Mouse (Mus musculus) gastrocnemius, adult 18-20 months (tissue): Measurements from ENCODE around the gene Ntng1. TPM values are rescaled to one million over a fixed set of nuclear protein-coding genes. Genes with fewer than 3 reads are reported as not detected.

Experiments
- DNase-seq: peaks from one replicate; pipeline ENCODE4 v3.0.0; 2021; ENCODE audit warnings: low spot score
- total RNA-seq, 2 experiments: library from RNA; stranded (reverse); gene quantifications; 2 replicates each; pipeline ENCODE4 v1.2.3; 2021

Ntng1 gene
- total RNA-seq, 2 experiments from 2014 or later, result 0.41 to 2.0 TPM

DNA sequence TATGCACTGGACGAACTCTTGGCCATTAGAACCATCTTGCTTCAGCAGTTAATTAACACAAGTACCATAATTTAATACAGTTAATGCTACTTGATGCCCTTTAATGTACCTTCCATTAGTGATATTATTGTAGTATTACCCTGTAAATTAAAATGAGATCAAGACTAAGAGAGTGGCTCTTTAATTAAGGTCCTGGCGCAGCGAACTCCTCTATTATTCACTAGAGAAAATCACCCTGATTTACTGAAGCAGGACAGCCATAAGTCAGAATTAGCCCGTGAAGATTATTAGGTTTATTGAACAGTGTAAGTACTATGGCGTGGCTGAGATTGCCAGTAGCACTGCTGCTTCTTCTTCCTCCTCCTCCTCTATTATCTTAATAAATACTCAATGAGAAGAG is 212.8 kb downstream of the Ntng1 start:
- DNase-seq, result no peak

DNA sequence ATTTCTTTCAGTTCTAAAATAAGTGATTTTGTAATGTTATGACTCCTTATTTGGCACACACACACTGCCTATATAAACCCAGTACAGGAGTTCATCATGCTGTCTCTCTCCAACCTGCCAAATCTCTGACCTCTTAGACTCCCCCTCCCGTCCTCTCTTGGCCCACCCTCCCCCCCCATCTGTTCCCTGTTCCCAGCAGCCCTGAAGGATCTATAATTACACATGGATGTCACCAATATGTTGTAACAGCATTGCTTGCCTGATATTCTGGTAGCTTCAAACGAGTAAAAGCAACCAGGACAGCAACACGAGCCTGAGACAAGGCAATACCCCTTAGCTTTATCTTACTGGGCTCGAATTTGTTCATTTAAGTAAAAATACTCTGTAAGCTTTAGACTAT is 220.0 kb downstream of the Ntng1 start:
- DNase-seq, result peak; percentile 17

DNA sequence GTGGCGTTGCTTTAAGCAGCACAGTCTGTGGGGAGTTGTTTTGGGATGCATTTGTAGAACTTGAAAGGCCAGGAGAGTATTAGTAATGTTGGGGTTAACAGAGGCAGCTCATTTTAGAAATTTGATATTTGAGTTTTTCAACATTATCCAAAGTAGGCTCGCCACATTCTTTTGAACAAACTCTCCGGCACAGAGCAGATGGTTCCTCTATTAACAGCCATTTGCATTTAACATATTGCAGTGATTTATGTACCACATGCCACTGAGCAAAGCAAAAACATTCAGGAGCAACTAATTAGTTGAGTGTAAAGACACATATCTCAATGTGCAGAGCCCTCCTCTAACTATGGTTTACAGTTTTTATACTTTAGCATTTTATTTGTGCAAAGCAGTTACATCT is 224.8 kb downstream of the Ntng1 start:
- no peak for DNase-seq

DNA sequence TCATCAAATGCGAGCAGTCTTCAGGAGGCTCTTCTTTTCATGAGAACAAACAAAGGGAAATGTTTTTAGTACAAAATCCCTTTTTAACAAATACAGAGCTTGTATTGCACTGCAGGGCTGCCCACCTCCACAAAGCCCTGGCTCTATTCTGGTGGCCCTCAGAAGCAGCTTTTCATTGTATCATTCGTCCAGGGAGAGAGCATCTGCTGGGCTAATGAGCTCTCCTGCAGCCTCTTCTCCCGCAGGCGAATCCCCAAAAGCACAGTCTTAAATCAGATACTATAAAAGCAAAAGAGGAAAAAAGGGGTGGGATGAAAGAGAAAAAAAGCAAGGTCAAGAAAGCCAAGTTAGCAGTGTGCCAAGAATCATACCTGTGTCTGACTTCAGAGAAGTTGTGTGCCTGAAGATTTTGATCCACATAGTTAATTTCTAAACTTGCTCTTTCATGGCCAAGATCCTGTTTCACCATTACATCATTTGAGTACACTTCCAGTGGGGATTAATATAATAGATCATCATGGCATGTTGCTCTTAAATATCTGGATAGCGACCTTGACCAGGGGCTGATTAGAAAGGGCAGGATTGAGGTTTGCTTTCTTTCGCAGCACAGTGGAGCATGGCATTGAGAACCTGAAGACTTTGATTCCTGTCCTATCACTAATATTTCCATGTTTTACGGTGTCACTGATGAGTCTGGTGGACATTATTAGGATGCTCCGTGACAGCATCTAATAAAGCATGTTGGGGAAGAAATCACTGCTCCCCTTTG is 225.7 kb downstream of the Ntng1 start:
- no peak for DNase-seq

DNA sequence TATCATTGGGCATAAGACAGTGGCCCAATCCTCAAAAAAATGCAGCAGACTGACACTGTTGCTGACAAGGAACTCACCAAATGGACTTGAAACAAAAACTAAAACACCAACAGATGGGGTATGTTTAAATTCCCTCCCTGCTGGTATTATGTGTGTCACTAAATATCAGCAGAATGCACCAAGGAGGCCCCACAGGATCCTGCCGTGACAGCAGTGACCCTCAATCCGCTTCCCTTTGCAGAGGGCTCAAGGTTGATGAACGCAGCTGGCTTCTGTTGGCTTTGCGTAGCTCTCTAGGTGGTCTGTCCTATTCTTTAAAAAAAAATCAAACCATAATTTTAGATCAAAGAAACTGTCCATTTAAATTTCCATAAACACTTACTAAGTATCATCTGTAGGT is 226.7 kb downstream of the Ntng1 start:
- no peak for DNase-seq

DNA sequence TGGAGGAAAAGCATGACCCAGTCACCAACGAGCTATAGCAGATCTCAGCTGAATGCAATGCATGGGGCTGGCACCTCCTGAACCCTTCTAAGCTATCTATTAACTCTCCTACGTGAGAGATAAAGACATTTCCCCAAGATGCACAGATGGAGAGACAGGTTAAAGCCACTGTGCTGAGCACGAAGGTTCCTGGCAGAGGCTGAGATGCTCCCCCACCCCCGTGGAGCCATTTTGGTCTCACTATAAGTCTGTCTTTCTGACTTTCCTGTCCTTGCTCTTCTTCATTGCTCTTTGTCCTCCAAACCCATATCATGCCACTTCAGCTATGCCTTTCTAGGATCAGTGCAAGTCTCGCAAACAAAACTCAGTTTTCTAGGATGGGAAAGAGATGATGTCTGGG is 229.6 kb downstream of the Ntng1 start:
- DNase-seq, result no peak

DNA sequence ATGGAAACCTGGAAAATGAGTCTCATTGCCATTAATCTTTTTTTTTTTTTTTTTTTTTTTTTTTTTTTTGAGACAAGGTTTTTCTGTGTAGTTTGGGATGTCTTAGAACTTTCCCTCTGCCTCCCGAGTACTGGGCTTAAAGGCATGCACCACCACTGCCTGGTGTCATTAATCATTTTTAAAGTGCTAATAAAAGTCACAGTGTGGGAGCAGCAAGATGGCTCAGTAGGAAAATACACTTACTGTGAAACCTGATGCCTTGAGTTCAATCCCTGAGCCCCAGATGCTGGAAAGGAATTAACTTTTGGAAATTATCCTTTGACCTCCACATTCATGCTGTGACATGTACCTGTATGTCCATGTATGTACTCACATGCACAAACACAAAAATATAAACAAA is 253.2 kb downstream of the Ntng1 start:
- no peak for DNase-seq

DNA sequence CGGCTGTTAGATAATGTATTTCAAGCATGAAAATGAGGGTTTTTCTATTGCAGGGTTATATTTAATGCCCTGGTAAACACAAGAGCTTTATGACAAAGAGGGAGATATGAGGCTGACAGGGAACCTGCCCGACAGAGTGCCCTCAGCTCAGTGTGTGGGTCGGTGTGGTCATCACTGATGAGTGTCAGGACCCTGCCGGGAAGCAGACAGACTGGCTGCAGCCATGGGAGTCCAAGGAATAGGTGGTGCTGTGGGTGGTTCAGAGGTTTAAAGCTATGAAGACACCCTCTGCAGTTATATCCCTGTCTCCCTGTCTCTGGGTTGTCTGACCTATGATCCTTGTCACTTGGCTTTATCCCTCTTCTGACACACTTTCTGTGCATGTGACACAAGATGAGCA is 258.1 kb downstream of the Ntng1 start:
- DNase-seq, result no peak

DNA sequence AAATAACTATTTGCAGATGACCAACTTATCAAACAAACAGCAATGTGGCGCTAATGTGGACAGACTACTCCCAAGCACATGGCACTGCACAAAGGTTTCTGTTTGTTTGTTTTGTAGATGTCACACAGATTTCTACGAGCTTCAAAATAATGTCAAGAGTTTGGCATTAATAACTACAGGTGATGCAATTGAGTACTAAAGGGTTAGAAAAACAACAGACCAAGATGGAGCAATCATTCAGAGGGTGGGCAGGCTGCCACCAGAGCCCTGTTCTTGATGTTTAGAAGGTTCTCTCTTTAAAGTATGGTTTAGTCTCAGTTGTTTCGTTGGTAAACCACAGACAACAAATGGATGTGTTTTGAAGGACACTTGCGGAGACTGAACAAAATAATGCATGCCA is 264.8 kb downstream of the Ntng1 start:
- DNase-seq, result no peak

DNA sequence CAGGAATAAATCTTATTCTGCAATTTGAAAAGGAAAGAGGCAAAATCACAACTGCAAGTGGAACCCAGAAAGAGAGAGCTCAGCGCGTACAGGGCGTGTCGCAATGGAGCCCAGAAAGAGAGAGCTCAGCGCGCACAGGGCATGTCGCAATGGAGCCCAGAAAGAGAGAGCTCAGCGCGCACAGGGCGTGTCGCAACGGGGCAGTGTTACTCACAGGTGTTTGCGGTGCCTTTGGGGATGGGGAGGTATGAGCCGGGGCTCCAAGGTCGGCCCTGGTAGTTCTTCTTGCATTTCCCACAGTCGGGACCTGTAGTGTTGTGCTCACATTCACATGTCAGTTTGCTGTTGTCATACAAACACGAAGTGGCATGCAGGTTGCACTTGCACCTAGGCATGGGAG is 271.8 kb downstream of the Ntng1 start:
- DNase-seq, result no peak

DNA sequence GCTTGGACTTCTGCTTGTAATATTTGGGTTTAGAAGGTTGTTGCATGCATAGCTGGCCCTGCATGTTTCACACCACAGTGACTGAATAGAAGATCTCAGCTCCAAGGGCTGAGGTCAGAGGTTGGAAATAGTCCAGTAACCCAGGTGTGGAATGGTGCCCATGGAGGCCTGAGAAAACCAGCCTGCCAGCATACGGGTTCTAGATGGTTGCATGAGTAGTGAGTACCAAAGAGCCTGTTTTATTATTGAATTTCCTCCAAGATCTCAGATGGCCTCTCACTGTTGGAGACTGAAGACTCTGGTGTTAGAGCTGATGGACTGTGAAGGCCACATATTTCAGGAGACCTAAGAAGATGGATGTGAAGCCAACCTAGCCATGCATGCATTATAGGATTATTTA is 285.5 kb downstream of the Ntng1 start:
- DNase-seq, result no peak

DNA sequence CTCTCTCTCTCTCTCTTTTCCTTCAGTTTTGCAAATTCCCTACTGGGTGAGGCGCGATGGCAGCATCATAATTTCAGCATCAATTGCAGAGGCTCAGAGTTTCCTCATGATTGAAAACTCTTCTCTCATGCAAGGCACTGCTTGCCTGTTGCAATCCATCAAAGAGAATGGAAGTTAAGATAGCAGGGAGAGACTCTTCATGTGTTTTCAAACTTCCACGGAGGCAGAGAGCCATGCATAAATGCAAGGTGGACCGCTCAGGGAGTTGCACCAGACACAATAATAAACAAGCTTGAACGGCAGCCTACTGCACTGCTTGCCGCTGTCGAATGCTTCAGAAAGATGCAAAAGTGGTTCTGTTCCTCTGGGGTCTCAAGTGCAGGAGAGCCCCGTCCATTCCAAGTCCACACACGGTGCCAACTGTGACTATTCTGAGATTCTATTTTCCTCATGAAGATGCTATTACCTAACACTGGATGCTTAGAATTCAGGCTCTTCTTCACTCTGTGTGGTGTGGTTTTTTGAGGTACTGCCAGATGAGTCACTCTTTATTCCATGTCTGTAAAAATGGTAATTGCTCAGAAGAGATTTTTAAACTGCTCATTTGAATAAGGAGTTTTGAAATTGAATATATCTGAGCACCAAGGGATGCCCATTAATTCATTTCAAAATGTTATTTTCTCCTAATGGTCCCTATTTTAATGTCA is 289.2 kb downstream of the Ntng1 start:
- no peak for DNase-seq

DNA sequence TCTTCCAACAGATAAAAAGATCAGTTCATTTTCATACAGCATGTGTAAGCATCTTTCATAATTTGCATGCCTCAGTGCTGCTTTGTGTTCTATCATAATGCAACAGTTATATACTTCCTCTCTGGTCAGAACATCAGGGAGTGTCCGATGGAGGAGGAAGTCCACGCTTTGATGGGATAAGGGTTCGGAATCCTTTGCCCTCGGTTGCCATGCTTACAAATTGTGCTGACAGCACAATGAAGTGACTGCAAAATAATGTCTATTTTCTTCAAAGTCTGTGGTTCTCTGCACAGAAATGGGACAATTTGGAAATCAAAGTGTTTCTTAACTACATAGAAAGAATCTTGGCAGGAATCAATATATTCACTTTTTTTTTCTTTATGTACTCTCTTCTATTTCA is 297.2 kb downstream of the Ntng1 start:
- DNase-seq, result no peak

DNA sequence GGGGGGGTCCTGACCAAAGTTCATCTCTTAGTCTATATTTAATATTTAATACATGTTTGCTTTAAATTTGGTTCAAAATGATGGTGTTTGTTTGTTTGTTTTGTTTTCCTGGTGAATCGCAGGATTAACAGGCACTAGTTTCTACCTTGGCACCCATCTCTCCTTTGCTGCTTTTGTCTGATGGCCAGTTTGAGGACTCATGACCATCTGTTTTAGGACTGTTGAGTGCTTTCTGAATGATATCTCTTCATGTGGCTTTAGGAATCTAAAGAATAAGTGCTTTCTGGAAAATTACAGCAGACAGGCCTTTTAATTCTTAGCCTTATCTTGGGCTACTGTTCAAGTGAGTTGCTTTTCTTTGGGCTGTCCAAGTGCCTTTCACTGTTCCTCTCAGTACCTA is 318.0 kb downstream of the Ntng1 start:
- no peak for DNase-seq

DNA sequence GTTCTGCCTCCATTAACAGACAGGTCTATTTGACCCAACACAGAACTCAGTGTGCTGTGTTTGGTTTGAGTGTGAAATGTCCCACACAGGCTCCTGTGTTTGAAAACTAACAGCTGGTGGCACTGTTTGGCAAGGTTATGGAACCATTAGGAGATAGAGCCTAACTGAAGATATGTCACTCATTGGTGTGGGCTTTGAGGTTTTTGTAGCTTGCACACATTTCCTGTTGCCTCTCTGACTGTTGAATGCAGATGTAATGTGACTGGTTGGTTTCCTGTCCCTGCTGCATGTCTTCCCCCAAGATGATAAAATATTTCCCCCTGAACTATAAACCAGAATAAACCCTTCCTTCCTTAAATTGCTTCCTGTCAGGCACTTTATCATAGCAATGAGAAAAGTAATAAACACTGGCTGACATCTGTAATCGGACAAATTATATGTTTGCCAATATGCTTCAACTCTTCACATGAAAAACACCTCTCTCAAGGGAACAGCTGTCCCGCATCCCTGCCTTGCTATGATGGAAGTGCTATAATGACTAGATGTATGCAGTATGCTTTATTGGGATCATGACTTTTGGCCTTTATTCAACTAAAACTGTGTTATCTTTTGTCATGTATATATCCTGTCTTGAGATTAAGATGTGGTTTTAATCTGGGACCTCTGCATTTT is 320.9 kb downstream of the Ntng1 start:
- DNase-seq, result no peak

DNA sequence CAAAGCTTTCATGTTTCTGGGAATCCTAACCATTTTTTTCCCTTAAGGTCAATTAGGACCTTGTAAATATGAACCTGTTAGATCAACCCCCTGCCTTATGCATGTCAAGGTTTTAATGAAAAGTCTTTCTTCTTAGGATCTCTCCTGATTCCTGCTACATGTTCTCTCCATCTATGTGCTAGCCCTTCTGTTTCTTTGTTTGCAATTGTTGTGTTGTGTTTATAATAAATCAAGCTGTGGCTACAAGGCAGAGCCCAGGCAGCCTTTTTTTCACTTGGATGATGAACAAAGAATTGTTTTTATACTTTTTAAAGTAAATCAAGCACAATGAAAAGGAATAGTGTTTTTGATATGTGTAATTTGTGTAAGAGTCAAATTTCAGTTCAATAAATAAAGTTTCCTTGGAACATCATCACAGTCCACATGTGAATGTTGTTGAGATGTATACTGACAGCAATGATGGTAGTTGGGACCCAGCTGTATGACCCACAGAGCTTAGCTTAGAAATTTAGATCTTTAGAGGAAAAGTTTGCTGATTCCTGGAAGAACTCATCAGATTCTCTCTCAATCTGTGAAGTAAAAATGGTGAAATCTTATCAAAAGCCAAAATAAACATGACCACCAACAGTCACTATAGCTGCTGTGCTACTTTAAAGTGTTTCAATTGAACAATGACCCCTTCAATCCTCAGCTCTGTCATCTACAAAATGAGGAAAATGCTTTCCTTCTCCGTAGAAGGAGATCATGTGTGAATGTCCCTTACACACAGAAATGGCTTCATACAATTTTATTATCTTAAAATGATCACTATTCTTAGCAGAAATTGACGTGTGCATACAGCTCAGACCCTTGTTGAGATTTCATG is 324.8 kb downstream of the Ntng1 start:
- DNase-seq, result no peak

DNA sequence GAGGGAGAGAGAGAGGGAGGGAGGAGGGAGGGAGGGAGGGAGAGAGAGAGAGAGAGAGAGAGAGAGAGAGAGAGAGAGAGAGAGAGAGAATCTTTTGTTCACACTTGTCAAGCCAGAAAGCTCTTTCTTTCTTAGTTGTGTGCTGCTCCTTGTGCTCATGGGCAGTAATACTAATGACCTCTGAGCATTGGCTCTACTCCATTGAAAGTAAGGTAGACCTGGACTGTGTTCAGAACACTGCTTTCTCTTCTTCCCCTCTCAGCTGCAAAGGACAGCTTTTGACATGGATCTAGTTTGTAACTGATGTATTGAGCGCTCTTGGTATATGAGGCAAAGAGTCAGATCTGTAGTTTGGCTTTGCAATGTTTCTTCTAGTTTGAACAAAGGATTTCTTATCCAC is 334.7 kb downstream of the Ntng1 start:
- no peak for DNase-seq

DNA sequence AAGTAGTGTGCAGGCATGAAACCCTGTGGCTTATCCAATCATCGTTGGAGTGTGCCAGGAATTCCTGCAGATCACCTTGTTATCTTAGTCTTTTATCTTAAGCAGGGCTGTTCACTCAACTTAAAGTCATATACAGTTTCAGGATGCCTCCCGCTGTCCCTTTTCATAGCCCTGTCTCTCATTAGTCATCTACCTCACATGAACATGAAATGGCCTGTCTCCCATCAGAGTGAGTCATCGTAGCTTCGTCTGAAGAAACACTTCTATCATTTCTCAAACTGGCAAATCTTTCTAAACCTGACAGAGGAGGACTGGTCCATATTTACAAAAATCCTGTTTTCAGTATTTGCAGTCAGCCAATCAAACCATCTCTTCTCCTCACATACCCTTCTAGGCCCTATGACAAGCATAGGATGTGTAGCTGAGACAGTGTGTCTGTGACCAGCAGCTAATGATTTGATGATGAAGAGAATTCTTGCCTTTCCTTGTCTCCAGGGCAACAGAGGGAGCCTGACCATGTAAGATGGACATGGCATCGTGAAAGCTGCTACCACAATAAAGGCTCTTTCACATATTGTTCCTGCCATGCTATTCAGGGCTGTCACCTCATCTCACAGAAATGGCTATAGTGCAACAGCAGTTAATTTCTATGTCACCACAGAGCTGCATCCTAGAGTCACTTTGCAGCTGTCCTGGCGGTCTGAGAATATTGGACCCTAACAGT is 336.4 kb downstream of the Ntng1 start:
- DNase-seq, result no peak

DNA sequence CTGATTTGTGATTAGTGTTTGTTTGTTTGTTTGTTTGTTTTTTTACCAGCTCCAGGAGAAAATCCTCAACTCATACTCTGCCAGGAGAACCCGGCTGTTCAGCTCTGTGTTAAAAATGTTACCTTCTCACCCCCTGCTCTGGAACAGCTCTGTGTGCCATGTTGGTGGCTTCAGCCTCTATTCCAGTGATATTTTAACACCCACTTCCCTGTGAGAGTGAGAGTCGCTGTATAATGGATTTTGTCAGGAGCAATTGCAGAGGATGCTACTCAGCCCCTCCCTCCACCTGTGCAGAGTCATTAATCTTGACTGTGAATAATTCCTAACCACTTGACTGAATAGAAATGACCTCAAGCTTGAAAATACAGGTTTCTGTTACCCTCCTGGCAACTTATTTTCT is 339.7 kb downstream of the Ntng1 start:
- DNase-seq, result no peak

DNA sequence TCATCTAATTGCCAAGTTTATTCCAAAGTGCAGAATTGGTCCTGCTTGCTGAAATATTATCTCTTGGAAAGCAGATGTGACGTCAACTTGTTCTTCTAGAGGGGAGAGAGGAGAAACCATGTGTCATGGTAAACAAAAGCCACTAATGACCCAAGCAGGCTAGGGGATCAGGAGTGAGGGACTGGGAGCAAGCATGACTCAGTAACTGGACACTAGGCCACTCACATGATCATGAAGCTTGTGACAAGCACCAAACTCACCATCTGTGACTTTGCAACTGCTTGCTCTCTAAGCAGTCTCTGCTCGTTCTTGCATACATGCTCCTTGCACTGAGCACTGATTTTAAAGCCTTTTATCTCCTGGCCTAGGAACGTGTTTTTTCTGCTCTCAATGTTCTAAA is 340.2 kb downstream of the Ntng1 start:
- DNase-seq, result no peak

DNA sequence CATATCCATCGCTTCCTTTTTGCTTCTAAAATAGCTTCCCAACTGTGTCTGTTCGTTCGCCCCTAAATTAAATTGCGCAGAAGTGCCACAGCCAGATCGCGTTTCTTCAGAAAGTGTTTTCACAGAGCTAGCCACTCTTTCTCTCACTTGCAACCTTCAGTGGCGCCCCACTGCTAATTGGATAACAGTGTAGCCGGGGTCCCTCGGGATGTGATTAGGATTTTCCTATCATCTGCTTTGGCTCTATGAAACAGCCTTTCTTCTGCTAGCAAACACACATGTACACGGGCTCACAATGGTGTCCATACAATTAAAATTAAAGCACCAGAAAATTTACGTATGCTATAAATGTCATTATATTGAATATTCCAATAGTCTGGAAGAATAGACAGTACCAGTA is 346.5 kb downstream of the Ntng1 start:
- DNase-seq, result no peak
